Mouse (Mus musculus): ENCODE data around the gene Ccdc60.
"Not testable (repeated sequence)": the region's sequence is repeated elsewhere in the genome, so short reads cannot be mapped to it uniquely, and the experiment has no call there.

Gene Ccdc60

DNA sequence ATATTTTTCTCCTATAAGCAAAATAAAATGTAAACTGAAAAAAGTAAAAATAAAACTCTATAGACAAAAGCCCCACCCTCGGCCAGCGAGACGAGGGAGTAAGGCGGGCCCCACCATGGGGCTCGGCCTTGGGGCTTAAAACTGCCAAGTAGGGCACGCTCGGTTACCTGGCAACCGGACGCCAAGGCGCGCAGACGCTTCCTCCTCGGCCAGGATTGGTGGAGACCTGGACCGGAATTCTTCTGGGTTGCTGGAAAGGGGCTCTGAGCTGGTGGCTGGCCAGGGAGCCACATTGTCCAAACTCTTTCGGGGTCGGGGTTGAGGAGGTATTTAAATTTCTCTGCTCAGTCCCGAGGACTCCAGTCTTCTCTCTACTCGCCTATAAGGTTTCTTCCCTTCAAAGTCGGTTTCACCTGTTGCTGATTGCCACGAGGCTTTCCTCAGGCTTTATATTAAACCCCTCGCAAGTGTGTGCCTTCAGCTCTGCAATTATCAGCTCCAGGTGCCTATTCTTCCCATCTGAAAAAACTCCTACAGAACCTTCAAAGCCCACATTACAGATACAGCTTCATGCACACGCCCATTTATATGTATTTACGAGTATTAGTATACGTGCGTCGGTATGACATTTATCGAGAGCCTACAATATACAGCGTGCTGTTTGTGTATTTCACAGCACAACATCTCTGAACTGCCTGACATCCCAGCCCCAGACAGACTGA is at the start of gene Ccdc60:
Gene Ccdc60, minus strand, starts transcription at position 137 of the 722 bp plus-strand sequence.
- DNase-seq (ENCODE audit: low read depth in 2 of 2, low spot score in 2 of 2), result peak in 1 of 2 experiments; percentile 2

- no peak for DNase-seq (ENCODE audit: low read depth in 2 of 2, low spot score in 2 of 2)
Measured at GRCm38 (mm10) chr5:116336191-116336590, 47.4 kb upstream of the Ccdc60 start.

DNA sequence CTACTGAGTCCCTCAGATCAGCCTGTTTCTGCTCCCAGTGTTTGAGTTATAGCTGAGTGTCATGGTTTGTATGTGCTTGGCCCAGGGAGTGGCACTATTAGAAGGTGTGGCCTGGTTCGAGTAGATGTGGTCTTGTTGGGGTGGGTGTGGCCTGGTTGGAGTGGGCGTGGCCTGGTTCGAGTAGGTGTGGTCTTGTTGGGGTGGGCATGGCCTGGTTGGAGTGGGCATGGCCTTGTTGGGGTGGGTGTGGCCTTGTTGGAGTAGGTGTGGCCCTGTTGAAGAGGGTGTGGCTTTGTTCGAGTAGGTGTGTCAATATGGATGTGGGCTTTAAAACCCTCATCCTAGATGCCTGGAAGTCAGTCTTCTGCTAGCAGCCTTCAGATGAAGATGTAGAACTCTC is 40.1 kb upstream of the Ccdc60 start:
- DNase-seq (ENCODE audit: low read depth in 2 of 2, low spot score in 2 of 2), result no peak

DNA sequence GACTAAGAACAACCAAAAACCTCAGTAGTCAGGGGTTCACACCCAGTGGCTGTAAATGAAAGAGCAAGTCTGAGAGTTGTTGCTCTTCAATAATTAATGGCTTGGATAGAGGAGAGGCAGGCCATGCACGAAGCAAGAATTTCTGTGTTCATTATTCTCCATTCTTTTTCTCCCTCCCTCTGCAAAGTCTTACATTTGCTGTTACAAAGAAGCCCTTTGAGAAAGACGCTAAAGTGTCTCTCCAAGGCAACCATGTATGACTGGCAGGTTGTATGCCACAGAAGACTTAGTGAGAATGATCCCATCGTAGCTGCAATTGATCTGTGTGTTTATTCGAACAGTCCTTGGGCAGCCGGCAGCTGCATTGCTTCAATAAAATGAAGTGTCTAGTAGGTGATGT is 34.6 kb upstream of the Ccdc60 start:
- DNase-seq (ENCODE audit: low read depth in 2 of 2, low spot score in 2 of 2), result no peak

DNA sequence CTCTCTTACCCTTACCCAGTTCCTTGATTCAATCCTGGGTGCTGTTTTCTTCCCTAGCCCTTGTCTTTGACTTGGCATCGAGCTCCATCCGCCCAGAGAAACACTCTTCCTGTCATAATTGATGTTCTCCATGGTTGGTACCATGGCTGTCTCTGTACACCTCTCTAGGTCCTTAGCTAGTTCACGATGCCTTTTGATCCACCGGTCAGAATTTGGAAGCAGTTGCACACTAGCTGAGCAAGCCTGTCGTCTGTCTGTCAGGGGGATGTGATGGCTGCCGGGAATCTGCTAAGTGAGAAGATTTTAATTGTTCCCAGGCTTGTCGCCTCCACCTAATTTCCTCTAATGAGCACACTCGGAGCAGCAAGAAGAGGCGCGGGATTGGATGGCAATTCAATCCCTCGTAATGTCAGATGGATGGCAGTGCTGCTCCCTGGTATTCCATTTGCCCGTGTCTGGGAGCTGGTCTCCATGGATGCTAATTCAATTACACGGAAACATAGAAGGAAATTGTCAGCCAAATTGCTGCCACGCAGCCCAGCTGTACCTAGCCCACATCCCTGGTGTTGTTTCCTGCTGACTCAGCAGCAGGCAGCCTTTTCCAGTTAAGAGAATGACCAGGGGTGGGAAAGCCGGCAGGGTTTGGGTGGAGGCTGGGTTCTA is 33.7 kb upstream of the Ccdc60 start:
- no peak for DNase-seq (ENCODE audit: low read depth in 2 of 2, low spot score in 2 of 2)

DNA sequence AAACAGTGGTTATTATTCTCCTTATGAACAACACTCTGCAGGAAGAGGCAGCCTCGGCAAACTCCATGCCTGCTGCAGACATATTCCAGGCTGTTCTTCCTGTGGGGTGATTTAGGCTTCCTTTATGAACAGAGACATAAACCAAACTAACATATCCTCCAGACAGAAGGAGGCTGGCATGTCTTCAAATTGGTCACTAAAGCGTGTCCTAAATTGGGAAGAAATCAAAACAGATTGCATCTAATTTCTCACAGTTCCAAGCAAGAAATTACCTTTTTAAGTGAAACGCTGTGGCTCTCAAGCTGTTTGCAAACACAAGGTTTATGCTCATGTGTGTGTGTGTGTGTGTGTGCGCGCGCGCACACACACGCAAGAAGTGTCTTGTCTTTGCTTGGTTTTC is 24.9 kb upstream of the Ccdc60 start:
- no peak for DNase-seq (ENCODE audit: low read depth in 2 of 2, low spot score in 2 of 2)

DNA sequence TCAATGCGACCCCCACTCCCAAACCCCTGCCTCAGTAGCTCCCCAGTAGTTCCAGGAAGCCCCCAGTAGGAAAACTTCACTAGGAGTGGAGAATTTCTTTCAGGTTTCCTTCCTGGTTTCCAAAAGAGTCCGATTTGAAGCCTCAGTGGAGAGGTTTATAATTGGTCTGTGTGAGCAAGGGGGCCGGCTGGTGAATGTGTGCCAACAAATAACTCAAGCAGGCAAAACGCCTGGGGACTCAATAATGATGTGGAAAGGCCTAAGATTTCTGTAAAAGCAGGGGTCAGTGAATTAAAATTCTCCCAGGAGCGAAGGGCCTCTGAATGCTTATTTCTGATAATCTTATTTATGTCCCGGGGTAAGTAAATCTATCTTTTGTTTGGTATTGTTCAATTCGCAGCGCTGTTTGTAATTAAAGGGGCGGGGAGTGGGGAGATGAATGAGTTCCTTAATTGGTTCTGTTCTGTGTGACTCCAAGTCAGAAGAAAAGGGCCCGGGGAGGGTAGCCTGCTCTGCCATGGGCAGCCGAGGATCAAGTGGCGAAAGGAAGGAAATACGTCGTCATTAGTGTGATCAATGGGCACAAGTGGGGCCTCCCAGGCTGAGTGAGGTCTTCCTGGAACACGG is 23.4 kb upstream of the Ccdc60 start:
- no peak for DNase-seq (ENCODE audit: low read depth in 2 of 2, low spot score in 2 of 2)

DNA sequence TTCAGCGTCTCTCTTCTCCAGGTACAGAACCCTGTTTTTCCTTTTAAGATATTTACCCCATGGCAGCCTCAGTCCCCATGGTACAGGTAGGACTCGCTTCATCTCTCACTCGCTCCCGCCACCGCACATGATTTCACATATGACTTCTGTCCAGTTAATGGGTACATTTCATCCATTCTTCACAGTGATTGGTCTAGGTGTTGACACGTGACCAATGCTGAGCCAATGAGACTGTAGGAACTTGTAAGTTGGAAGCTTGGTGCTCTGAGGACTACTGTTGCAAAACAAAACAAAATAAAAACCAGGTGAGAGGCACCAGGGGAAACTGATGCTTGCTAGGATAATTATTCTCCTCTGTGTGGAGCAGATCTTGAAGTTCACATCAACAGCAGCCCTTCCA is 22.9 kb upstream of the Ccdc60 start:
- no peak for DNase-seq (ENCODE audit: low read depth in 2 of 2, low spot score in 2 of 2)

DNA sequence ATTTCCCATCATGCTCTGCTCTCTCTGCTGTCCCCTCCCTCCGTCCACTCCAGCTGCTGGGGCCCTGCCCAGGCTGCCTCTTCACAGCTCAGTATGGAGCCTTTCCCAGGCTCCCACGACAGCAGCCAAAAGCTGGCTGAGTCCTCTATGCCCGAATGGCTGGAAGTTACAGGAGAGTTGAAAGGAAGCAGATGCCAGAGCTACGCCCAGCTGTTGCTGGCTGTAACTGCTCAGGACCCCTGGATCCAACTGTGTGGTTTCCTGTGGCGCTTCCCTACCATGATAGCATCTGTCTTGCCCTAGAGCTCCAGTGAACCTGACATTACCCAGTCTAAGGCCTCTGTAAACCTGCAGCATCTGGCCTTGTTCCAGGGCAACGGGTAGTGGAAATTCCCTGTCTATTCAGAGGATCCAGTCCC is 20.6 kb upstream of the Ccdc60 start:
- DNase-seq (ENCODE audit: low read depth in 2 of 2, low spot score in 2 of 2), result no peak

GRCm38 (mm10) chr5:116305557-116305956 is 16.8 kb upstream of the Ccdc60 start:
- DNase-seq (ENCODE audit: low read depth in 2 of 2, low spot score in 2 of 2), result no peak

DNA sequence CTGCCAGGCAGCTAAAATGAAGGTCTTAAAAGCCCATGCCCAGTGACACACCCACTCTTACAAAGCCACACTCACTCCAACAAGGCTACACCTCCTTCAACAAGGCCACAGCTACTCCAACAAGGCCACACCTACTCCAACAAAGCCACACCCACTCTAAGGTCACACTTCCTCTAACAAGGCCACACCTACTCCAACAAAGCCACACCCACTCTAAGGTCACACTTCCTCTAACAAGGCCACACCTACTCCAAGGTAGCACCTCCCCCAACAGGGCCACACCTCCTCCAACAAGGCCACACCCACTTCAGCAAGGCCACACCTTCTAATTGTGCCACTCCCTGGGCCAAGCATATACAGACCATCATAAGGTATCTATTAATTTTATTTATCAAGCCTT is 16.4 kb upstream of the Ccdc60 start:
- not testable (repeated sequence) for DNase-seq (ENCODE audit: low read depth in 2 of 2, low spot score in 2 of 2)

GRCm38 (mm10) chr5:116300984-116301383 is 12.2 kb upstream of the Ccdc60 start:
- no peak for DNase-seq (ENCODE audit: low read depth in 2 of 2, low spot score in 2 of 2)

- no peak for DNase-seq (ENCODE audit: low read depth in 2 of 2, low spot score in 2 of 2)
Measured at GRCm38 (mm10) chr5:116293501-116293900, 4.7 kb upstream of the Ccdc60 start.

DNA sequence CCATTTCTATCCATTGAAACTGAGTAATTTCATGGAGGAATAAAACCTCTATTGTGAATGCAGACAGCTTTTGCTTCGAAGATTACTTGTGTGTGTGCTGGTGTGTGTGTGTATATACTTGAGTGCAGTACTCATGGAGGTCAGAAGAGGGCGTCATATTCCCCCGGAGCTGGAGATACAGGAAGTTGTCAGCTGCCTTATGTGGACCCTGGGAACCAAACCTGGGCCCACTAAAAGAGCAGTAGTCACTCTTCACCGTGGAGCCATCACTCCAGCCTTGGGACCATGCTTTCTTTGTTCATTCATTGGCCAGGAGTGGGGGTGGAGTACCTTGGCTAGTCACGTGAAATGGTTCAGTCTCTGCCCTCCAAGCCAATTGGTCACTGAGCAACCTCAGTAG is 1.8 kb upstream of the Ccdc60 start:
- DNase-seq (ENCODE audit: low read depth in 2 of 2, low spot score in 2 of 2), result no peak

DNA sequence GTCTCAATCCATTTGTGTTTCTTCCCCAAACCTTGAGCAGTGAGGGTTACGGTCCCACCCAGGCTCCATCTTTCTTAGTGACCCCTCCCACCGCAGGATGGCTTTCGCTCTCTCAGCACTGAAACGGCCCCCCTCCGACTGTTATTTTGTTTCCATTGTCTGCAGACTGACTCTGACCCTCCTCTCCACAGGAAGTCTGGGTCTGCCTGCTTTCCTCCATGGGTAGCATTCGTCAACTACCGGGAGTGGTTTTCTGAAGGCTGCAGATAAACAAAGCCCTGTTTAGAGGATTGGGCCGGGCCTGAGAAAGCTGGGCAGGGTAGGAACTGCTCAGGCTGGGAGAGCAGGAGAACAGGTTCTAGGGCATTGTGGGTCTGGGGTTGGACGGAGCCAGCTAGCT is 1.1 kb upstream of the Ccdc60 start:
- DNase-seq (ENCODE audit: low read depth in 2 of 2, low spot score in 2 of 2), result no peak

GRCm38 (mm10) chr5:116288183-116288582 is 602 bp downstream of the Ccdc60 start:
- DNase-seq (ENCODE audit: low read depth in 2 of 2, low spot score in 2 of 2), result no peak

- DNase-seq (ENCODE audit: low read depth in 2 of 2, low spot score in 2 of 2), result no peak
Measured at GRCm38 (mm10) chr5:116285532-116286176, 3.1 kb downstream of the Ccdc60 start.

DNA sequence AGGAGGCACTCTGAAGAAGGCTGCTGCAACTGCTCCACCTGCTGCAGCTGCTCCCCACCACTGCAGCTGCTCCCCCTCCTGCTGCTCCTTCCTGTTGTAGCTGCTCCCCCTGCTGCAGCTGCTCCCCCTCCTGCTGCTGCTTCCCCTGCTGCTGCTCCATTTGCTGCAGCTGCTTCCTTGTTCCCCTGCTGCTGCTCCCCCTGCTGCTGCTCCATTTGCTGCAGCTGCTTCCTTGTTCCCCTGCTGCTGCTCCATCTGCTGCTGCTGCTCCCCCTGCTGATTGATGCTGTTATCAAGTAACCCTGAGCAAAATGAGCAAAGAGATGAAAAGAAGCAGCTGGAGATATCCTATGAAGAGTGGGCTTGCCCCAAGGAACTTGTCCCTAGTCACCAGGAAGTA is 8.3 kb downstream of the Ccdc60 start:
- DNase-seq (ENCODE audit: low read depth in 2 of 2, low spot score in 2 of 2), result no peak

DNA sequence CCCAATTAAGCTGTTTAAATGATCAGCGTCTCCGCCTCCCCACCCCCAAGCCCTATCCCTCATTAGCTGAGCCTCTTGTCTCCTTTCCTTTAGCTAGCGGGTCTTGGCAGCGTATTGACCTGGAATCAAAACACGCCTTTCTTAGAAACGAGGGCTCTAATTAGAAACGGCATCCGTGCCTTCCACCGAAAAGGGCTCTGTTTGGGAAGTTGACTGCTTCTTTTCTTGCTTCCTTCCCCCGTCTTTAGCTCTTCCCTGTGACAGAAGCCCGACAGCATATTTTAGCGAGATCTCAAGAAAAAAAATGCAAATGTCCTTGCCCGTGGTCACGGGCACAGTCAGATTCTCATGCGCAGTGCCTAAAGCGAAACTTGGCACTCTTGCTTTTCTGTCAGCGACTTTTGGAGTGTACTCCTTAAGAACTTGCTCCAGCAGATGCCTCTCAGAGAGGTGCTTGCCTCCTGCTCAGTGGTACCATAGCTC is 10.3 kb downstream of the Ccdc60 start:
- no peak for DNase-seq (ENCODE audit: low read depth in 2 of 2, low spot score in 2 of 2)

- no peak for DNase-seq (ENCODE audit: low read depth in 2 of 2, low spot score in 2 of 2)
Measured at GRCm38 (mm10) chr5:116277951-116278350, 10.8 kb downstream of the Ccdc60 start.

GRCm38 (mm10) chr5:116274818-116275217 is 14.0 kb downstream of the Ccdc60 start:
- DNase-seq (ENCODE audit: low read depth in 2 of 2, low spot score in 2 of 2), result no peak

DNA sequence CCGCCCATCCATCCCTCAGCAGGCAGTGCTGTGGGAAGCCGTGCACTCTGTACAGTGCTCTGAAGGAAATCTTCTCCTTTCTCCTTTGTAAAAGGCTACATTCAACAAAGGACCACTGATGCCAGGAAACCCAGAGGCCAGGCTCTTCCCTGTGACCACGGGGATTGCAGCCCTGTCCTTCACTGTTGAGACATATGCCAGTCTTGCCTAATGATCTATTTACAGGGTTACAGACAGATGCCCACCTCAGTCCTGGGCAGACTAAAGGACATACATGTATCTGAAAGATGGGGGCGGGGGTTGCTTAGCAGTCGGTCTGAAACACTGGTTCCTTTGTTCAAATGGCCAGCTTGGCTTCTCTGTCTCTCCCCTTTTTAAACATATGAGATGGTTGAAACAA is 14.4 kb downstream of the Ccdc60 start:
- DNase-seq (ENCODE audit: low read depth in 2 of 2, low spot score in 2 of 2), result no peak

Measured in CD8-positive naive resting alpha-beta T cell, adult 2 months (primary cell).